In genomic region chr16:49838923-49839322, GRCm38 (mm10) we compare ENCODE assay signal across 1 mouse cellular context.
TF ChIP-seq lines count a peak whose summit lies in the region.

No protein-coding gene starts in this region.

TF ChIP-seq in myocyte, 11 proteins besides CTCF, POLR2A, EP300 and RAD21 (continued from another document):
- no peak for TF ChIP-seq MYOG (IDR thresholded peaks at IDR 0.05; ENCODE audit: control insufficient read depth in 1 of 3, insufficient read depth in 1 of 3, insufficient read length in 2 of 3, low read depth in 2 of 3)
